Mouse (Mus musculus): Measurements from ENCODE around the gene Fam102a.

DNA sequence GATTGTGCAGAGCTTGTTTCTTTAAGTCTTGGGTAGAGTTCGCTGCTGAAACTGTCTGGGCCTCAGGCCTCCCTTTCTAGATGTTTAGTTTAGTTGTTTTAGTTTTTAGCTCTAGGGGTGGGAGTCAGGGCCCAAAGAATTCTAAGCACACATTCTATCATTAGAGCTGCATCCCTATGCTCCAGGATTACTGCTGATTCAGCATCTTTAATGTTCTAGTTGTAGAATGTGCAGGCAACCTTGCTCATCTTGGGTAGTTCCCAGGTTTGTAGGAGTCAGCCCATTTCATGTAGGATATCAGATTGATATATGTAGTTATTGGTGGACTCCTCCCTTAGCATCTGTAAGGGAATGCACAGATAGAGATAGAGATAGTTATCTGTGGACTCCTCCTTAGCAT is 82.0 kb downstream of the Fam102a start:
- TF ChIP-seq CTCF (IDR thresholded peaks at IDR 0.05; ENCODE audit: low read depth) (no peak), EP300 (IDR thresholded peaks at IDR 0.05; ENCODE audit: low read depth) (no peak)

All from liver, embryonic 14.5 days (tissue).